Mouse (Mus musculus) thymus, adult 18-20 months (tissue): ENCODE measurements at regions not wholly inside any gene's neighbourhood (a gene's known extent, or its start where the extent isn't known, plus 50 kb on each side); places are given as distances from the start of the nearest gene placed in this dataset.
"Not testable (repeated sequence)": the region's sequence is repeated elsewhere in the genome, so short reads cannot be mapped to it uniquely, and the experiment has no call there.

Source experiments
- DNase-seq, 2 experiments: peaks; one replicate each; pipeline ENCODE4 v3.0.0; 2022; ENCODE audit warnings: mixed read lengths in 2 of 2

DNA sequence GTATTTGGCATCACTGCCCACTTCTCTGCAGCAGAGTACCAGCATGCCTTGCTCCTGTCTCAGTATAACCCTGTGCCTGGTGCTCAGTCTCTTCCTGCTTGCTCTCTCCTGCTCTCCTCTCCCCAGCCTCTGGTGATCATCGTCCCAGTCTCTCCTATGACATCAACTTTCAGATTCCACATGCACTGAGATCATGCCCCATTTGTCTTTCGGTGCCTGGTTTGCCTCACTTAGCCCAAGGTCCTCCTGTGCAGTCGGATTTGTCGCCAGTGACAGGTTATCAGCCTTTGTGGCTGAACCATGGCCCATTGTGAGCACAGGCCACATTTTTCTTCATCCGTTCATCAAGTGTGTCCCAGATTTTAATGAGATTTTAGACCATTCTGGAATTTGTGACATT, 314.0 kb downstream of the Diras2 start:
- DNase-seq = no peak

DNA sequence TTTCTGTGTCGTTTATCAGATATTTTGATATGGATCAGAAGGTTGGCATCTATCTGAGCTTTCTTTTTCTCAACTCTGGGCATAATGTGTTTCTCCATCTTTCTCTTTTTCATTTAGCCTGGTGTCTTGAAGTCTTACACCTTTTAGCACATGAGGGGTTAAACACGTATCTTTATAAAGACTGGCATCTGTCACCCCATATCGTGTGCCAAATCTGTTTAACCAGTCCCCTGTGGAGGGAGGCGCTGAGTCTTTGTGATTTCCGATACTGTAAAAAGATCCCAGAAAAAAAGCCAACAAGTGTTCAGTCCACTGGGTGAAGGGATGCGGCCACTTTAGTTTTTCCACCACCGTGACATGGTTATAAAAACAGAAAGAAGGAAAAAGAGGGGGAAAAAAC, 313.3 kb downstream of the Diras2 start:
- DNase-seq = no peak

- no peak for DNase-seq
These were observed 308.6 kb downstream of the Diras2 start for GRCm38 (mm10) chr13:52222315-52223097.

GRCm38 (mm10) chr13:52223098-52223962, 307.7 kb downstream of the Diras2 start:
- DNase-seq = no peak

- no peak for DNase-seq
These were observed 297.1 kb downstream of the Diras2 start for GRCm38 (mm10) chr13:52233971-52234370.

GRCm38 (mm10) chr13:52236105-52236504, 295.0 kb downstream of the Diras2 start:
- DNase-seq = no peak

DNA sequence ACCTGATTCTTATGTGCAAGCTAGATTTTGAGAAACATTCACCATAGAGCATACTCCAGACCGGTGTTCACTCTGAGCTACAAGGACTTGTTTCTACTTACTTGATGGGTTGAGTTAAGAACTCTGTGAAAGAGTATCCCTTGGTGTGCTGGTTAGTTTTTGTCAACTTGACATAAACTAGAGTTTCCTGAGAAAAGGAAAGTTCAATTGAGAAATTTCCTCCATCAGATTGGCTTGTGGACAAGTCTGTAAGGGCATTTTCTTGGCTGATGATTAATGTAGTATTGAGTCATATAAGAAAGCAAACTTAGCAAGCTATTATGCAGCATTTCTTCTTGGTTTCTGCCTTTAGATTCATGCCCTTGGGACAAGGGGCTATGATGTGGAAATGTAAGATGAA, 291.5 kb downstream of the Diras2 start:
- no peak for DNase-seq

GRCm38 (mm10) chr13:52241761-52242160, 289.3 kb downstream of the Diras2 start:
- no peak for DNase-seq

GRCm38 (mm10) chr13:52249492-52249891, 281.6 kb downstream of the Diras2 start:
- DNase-seq = no peak

- DNase-seq = no peak
These were observed 280.7 kb downstream of the Diras2 start for GRCm38 (mm10) chr13:52250371-52250770.

DNA sequence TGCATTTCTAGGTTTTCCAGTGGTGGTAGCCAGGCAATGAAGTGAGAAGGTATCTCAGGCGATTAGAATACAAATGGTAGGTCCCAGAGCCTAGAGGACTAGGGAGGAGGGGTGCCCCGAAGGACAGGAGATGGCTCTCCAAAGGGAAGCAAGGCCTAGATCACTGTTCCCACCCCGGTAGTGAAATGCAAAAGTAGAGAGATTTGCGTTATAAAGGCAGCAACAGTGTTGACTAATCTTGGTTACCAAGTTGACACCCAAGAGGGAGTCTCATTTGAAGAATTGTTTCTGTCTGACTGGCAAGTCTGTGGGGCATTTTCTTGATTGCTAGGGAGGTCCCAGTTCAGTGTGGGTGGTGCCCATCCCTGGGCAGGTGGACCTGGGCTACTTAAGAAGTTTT, 278.8 kb downstream of the Diras2 start:
- DNase-seq = no peak

DNA sequence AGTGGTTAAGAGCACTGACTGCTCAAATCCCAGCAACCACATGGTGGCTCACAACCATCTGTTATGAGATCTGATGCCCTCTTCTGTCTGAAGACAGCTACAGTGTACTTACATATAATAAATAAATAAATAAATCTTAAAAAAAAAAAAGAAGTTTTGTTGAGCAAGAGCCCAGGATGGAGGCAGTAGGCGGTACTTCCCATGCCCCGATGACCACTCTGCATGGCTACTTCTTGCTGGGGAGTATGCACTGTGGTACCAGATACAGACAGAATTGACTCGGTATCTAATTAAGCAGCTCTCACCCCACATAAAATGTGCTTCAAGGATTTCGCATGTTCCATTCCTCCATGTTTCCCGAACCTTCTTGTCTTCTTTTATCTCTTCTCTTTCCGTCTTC, 278.4 kb downstream of the Diras2 start:
- not testable (repeated sequence) for DNase-seq

DNA sequence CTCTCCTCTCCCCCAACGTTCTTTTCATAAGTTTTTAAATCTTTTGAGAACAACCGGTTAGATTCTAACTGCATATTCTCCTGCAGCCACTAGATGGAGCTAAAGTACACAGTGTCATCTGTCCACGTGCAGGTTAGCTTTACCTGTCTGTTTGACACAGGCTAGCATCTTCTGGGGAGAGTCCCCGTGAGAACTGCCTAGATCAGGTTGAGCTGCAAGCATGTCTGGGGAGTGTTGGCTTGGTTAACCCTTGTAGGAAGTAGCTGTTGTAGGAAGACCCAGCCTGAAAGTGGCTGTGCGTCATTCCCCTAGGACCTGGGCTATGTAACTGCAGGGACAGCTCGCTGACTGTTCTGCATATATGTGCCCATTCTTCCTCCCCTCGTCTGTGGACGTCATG, 277.9 kb downstream of the Diras2 start:
- DNase-seq = peak in 1 of 2 experiments; percentile 13

GRCm38 (mm10) chr13:52254185-52254584, 276.9 kb downstream of the Diras2 start:
- no peak for DNase-seq

GRCm38 (mm10) chr13:52255697-52256096, 275.4 kb downstream of the Diras2 start:
- no peak for DNase-seq

GRCm38 (mm10) chr13:52258373-52258772, 272.7 kb downstream of the Diras2 start:
- no peak for DNase-seq

DNA sequence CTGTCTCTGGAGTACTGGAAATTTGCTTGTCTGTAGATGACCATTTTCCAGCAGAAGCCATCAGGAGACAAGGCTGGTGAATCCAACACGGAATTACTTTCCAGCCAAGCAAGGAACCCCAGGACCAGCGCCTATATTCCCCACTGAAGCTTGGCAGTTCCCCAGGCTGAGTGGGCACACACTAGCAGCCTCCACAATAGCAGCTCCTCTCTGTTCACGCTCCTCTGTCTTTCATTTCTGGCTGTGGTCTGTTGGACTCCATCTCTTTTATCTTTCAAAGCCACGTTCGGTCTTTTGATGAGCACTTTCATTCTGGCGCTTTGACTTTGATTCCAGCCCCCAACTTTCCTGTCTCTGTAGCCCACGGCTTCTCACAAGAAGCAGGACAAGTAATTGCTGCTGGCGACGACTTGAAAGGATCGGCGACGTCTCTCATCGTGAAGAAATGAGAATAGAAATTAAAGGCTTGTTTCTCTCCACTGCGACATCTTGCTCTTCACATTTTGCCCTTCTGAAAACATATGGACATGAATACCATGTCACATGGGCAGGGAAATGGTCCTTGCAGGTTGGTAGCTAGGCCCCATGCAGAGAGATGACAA, 268.0 kb downstream of the Diras2 start:
- DNase-seq = no peak

DNA sequence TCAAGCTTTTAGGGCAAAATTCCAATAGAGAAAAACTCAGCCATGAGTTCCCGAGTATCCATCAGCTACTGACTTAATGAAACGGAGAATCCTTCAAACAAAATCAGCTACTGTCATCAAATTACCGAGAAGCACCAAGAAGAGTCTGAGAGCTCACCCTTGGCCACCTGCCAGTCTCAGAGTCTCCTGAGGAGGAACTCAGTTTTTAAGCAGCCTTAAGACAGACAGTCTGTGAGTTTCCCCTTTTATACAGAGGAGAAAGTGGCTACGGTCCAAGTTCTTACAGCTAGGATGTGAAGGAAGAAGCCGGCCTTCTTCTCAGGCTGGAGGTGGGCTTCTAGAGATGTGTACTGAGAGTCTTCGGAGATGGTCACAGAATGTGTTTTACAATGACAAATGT, 262.8 kb downstream of the Diras2 start:
- no peak for DNase-seq

DNA sequence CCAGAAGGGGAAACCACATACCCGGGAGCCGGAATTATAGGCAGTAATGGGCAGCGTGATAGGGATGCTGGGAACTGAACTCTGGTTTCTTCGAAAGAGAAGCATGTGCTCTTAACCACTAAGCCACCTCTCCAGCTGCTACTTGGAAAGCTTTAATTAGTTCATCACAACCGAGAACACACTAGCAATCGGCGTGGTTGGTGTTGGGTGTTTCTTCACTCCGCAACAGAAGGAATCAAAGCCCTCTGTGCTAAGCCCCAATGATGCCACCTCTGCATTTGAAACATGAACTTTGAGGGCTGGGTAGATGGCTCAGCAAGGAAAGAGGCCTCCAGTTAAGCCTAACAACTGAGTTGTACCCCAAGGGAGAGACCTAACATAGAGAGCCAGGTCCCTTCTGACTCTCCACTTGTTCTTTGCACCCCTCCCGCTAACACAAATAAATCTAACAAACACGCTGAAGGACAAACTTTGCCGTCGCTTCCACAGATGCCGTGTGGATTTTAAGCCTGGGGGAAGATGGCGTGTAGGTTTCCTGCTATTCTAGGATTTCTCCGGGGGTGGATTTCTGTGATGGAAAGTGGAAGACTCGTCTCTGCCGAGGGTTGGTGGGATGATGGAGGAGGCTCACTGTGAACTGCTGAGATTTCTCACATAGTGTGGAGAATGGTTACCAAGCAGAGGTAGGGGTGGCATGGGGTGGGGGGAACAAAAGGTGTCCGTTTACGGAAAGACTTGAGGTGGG, 257.4 kb downstream of the Diras2 start:
- no peak for DNase-seq

- DNase-seq = no peak
These were observed 255.9 kb downstream of the Diras2 start for GRCm38 (mm10) chr13:52275196-52275595.

DNA sequence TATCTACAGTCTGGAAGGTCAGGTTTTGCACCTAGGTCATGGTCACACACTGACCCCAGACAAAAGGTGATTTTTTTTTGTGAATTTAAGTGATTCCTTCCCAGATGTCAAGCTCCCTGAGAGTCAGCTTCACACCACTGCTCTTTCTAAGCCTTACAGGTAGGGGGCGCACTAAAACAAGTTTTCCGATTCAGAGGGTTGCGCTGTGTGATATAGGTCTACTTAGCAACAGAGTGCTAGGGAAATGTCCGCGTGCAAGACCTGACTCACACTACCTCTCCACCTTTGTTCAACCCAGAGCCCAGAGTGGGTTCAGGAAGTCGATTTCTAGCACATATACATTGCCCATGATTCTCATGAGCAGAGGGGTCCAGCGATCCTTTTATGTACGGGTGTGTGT, 255.4 kb downstream of the Diras2 start:
- peak; percentile 14 to 38 for DNase-seq

GRCm38 (mm10) chr13:52277195-52277594, 253.9 kb downstream of the Diras2 start:
- no peak for DNase-seq

DNA sequence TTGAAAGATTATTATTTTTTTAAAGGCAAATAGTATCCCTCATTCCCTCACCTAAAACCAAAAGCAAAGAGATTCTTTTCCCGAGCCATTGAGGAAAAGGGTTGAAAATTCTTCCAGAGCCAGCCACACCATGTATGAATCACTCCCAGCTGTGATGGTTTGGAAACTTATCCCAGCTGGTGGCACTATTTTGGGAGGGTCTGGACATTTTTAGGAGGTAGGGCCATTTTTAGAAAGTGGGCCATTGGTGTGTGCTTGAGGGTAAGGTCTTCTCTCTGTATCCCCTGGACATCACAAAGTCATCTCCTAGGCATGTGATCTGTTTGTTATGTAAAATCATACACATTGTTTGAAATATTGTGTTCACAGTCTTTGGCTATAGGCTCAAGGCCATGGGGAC, 252.2 kb downstream of the Diras2 start:
- DNase-seq = no peak
